Mouse (Mus musculus): Measurements from ENCODE around the gene Rgs16. TPM values are rescaled to one million over a fixed set of nuclear protein-coding genes. Genes with fewer than 3 reads are reported as not detected.

The Rgs16 gene
- polyA plus RNA-seq, 1 experiment from 2014 or later = 22.9 TPM

GRCm38 (mm10) chr1:153778205-153778604, 38.1 kb downstream of the Rgs16 start:
- WGBS (ENCODE audit: insufficient replicate concordance) = 76% methylated on average over 10 of the region's 10 CpGs
- Histone ChIP-seq H3K27me3 (ENCODE audit: insufficient read depth, low read length) (no peaks in the 10 kb centered on the region), H3K9me3 (ENCODE audit: low read length) (no peaks in the 10 kb centered on the region), H3K4me2 (ENCODE audit: low read depth, low read length) (no peak overlapping the region), H3K4me3 (ENCODE audit: low read depth, low read length) (no peak overlapping the region), H3K27ac (ENCODE audit: low read depth) (no peak overlapping the region), H3K9ac (replicated peaks) (no peak overlapping the region), H3K4me1 (ENCODE audit: insufficient read depth) (no peaks in the 10 kb centered on the region), H3K36me3 (replicated peaks; ENCODE audit: insufficient read depth, low read length) (no peaks in the 10 kb centered on the region)
- no peak for ATAC-seq
- DNase-seq = no peak
- no peak for TF ChIP-seq CTCF (IDR thresholded peaks at IDR 0.05; ENCODE audit: low read depth)
- TF ChIP-seq EP300 (IDR thresholded peaks at IDR 0.05; ENCODE audit: low read depth) = no peak

DNA sequence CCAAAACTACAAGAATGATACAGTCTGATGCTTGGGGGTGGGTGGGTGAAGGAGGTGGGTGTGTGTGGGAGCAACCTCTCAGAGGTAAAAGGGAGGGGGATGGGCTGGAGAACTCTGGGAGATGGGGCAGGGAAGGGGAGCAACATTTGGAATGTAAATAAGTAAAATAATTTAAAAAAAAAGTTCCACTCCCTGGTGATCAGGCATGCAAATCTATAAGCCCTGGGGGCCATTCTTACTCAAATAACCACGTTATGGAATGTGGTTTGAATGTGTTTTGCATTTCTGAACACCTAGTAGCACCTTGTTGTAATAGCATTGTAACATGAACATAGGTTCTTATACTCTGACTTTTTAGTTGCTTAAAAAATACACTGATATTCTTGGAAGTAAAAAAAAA, 43.2 kb downstream of the Rgs16 start:
- DNase-seq (no peak), ATAC-seq (no peak)
- no peak overlapping the region for H3K9ac ChIP-seq (replicated peaks)
- no peak overlapping the region for H3K27ac ChIP-seq (ENCODE audit: low read depth)
- 49% methylated on average over 1 of the region's 1 CpGs for WGBS (ENCODE audit: insufficient replicate concordance)
- no peaks in the 10 kb centered on the region for H3K27me3 ChIP-seq (ENCODE audit: insufficient read depth, low read length)
- no peaks in the 10 kb centered on the region for H3K4me1 ChIP-seq (ENCODE audit: insufficient read depth)
- H3K9me3 ChIP-seq (ENCODE audit: low read length) = no peaks in the 10 kb centered on the region
- TF ChIP-seq CTCF (IDR thresholded peaks at IDR 0.05; ENCODE audit: low read depth) (no peak), EP300 (IDR thresholded peaks at IDR 0.05; ENCODE audit: low read depth) (no peak)
- no peak overlapping the region for H3K4me3 ChIP-seq (ENCODE audit: low read depth, low read length)
- H3K4me2 ChIP-seq (ENCODE audit: low read depth, low read length) = no peak overlapping the region
- H3K36me3 ChIP-seq (replicated peaks; ENCODE audit: insufficient read depth, low read length) = no peaks in the 10 kb centered on the region

GRCm38 (mm10) chr1:153785608-153786007, 45.5 kb downstream of the Rgs16 start:
- 21% methylated on average over 4 of the region's 4 CpGs for WGBS (ENCODE audit: insufficient replicate concordance)
- Histone ChIP-seq H3K9me3 (ENCODE audit: low read length) (no peaks in the 10 kb centered on the region), H3K4me1 (ENCODE audit: insufficient read depth) (no peaks in the 10 kb centered on the region), H3K27me3 (ENCODE audit: insufficient read depth, low read length) (no peaks in the 10 kb centered on the region), H3K36me3 (replicated peaks; ENCODE audit: insufficient read depth, low read length) (no peaks in the 10 kb centered on the region), H3K4me3 (ENCODE audit: low read depth, low read length) (no peak overlapping the region), H3K4me2 (ENCODE audit: low read depth, low read length) (no peak overlapping the region), H3K9ac (replicated peaks) (no peak overlapping the region), H3K27ac (ENCODE audit: low read depth) (no peak overlapping the region)
- no peak for ATAC-seq
- TF ChIP-seq EP300 (IDR thresholded peaks at IDR 0.05; ENCODE audit: low read depth) = no peak
- no peak for TF ChIP-seq CTCF (IDR thresholded peaks at IDR 0.05; ENCODE audit: low read depth)
- no peak for DNase-seq

- no peak for DNase-seq
- Histone ChIP-seq H3K9me3 (ENCODE audit: low read length) (no peaks in the 10 kb centered on the region), H3K36me3 (replicated peaks; ENCODE audit: insufficient read depth, low read length) (no peaks in the 10 kb centered on the region), H3K4me3 (ENCODE audit: low read depth, low read length) (no peak overlapping the region), H3K4me1 (ENCODE audit: insufficient read depth) (no peaks in the 10 kb centered on the region), H3K4me2 (ENCODE audit: low read depth, low read length) (no peak overlapping the region), H3K9ac (replicated peaks) (no peak overlapping the region), H3K27me3 (ENCODE audit: insufficient read depth, low read length) (no peaks in the 10 kb centered on the region), H3K27ac (ENCODE audit: low read depth) (no peak overlapping the region)
- ATAC-seq = no peak
- TF ChIP-seq EP300 (IDR thresholded peaks at IDR 0.05; ENCODE audit: low read depth) = no peak
- no peak for TF ChIP-seq CTCF (IDR thresholded peaks at IDR 0.05; ENCODE audit: low read depth)
- WGBS (ENCODE audit: insufficient replicate concordance) = 39% methylated on average over 2 of the region's 2 CpGs
Measured at GRCm38 (mm10) chr1:153790708-153791107, 50.6 kb downstream of the Rgs16 start.

DNA sequence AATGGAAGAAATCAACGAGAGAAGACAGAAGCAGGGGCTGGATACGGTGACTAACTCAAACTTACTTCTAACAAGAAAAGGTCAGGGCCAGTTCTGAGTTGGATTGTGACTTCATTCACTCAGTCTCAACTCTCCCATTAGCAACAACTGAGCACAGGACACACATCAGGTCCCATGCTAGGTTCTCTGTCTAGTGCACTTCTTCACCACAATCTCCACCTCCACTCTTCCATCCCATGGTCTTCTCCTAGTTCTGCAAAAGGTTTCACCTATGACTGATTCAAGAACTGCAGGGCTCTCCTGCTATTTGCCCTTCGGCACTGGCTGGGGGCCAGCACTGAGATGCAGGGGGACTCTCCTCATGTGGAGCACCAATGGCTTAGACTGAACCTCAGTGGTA, 54.1 kb downstream of the Rgs16 start:
- 72% methylated on average over 3 of the region's 3 CpGs for WGBS (ENCODE audit: insufficient replicate concordance)
- no peak for TF ChIP-seq CTCF (IDR thresholded peaks at IDR 0.05; ENCODE audit: low read depth)
- TF ChIP-seq EP300 (IDR thresholded peaks at IDR 0.05; ENCODE audit: low read depth) = no peak
- Histone ChIP-seq H3K9ac (replicated peaks) (no peak overlapping the region), H3K4me2 (ENCODE audit: low read depth, low read length) (no peak overlapping the region), H3K4me3 (ENCODE audit: low read depth, low read length) (no peak overlapping the region), H3K4me1 (ENCODE audit: insufficient read depth) (no peaks in the 10 kb centered on the region), H3K27me3 (ENCODE audit: insufficient read depth, low read length) (no peaks in the 10 kb centered on the region), H3K36me3 (replicated peaks; ENCODE audit: insufficient read depth, low read length) (no peaks in the 10 kb centered on the region), H3K27ac (ENCODE audit: low read depth) (no peak overlapping the region), H3K9me3 (ENCODE audit: low read length) (no peaks in the 10 kb centered on the region)
- ATAC-seq (no peak), DNase-seq (no peak)

Other genes with a start within 250 kb of the Rgs16 start
- 6.8 TPM in 2 replicates for gene Npl, start 190.3 kb upstream of the Rgs16 start, polyA plus RNA-seq (2015; fragmentation: Nextera tagmentation; extraction: Ambion mirVana)
- gene Rgs8, start 87.3 kb upstream of the Rgs16 start, polyA plus RNA-seq (2015; fragmentation: Nextera tagmentation; extraction: Ambion mirVana) = 0.05 TPM in 1 of 2 replicates, not detected in the other
- 13.9 and 15.7 TPM in 2 replicates for gene Rnasel, start 9.1 kb downstream of the Rgs16 start, polyA plus RNA-seq (2015; fragmentation: Nextera tagmentation; extraction: Ambion mirVana)
- not detected in 2 replicates for gene Rgsl1, start 103.8 kb downstream of the Rgs16 start, polyA plus RNA-seq (2015; fragmentation: Nextera tagmentation; extraction: Ambion mirVana)
- gene Teddm1b, start 134.0 kb downstream of the Rgs16 start, polyA plus RNA-seq (2015; fragmentation: Nextera tagmentation; extraction: Ambion mirVana) = 0.05 TPM in 2 replicates
- gene Teddm1a, start 151.4 kb downstream of the Rgs16 start, polyA plus RNA-seq (2015; fragmentation: Nextera tagmentation; extraction: Ambion mirVana) = not detected in 2 replicates
- 305 and 310 TPM in 2 replicates for gene Glul, start 159.6 kb downstream of the Rgs16 start, polyA plus RNA-seq (2015; fragmentation: Nextera tagmentation; extraction: Ambion mirVana)
- 0.53 and 0.88 TPM in 2 replicates for gene Teddm2, start 159.9 kb downstream of the Rgs16 start, polyA plus RNA-seq (2015; fragmentation: Nextera tagmentation; extraction: Ambion mirVana)